Comparison of ENCODE assay signal across 18 mouse cellular contexts in the genomic region with DNA sequence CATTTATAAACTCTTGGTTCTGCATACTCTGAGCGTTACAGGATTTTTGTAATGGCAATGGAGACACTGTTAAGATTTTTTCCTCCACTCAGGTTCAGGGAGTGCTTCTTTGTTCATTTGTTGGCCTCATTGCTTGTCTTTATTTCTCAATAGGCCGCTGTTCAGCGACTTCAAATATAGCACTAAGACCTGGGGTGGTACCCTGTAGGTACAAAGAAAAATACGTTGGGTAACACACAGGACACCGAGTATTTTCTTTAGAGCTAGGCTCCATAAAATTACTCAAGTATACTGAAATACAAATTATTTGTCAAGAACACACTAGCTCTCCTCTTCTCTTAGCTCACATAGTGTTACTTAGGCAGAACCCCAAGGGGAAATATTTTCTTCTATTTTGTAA. TPM values are rescaled to one million over a fixed set of nuclear protein-coding genes. Genes with fewer than 3 reads are reported as not detected.
DNase-seq lines count a peak whose midpoint lies in the region; ATAC-seq lines count a peak whose summit lies in the region.
"Had no signal": no experiment of that assay in that cellular context is flagged by ENCODE, and none has a peak within 500 bp of the region (broad histone marks: within the 10 kb centered on the region; RNA-seq: fewer than 3 reads in every experiment).

No protein-coding gene starts in this region.

- WGBS in hindbrain, embryonic 10.5 days, result 52% methylated on average over 5 of the region's 5 CpGs
- 50% methylated on average over 5 of the region's 5 CpGs for WGBS in hindbrain, embryonic 12.5 days
- 37% methylated on average over 5 of the region's 5 CpGs for WGBS in forebrain, embryonic 15.5 days
- WGBS in hindbrain, embryonic 14.5 days, result 50% methylated on average over 5 of the region's 5 CpGs
- 39% methylated on average over 5 of the region's 5 CpGs for WGBS in midbrain, embryonic 15.5 days

- H3K4me3 ChIP-seq in hindbrain, embryonic 10.5 days, result no peak overlapping the region
- H3K4me3 ChIP-seq in hindbrain, embryonic 12.5 days, result no peak overlapping the region
- no peak overlapping the region for H3K4me3 ChIP-seq in forebrain, embryonic 15.5 days
- no peak overlapping the region for H3K4me3 ChIP-seq in hindbrain, embryonic 14.5 days (replicated peaks; ENCODE audit: low read length)
- no peak overlapping the region for H3K4me3 ChIP-seq in midbrain, embryonic 15.5 days
- H3K4me3 ChIP-seq: intestine, embryonic 15.5 days; kidney, embryonic 15.5 days; liver, embryonic 12.5 days; neural tube, embryonic 13.5 days had no signal

- ATAC-seq in hindbrain, embryonic 12.5 days (ENCODE audit: low FRiP score), result no peak
- no peak for ATAC-seq in forebrain, embryonic 15.5 days (replicated peaks)
- no peak for ATAC-seq in hindbrain, embryonic 14.5 days (ENCODE audit: low FRiP score)
- ATAC-seq in midbrain, embryonic 15.5 days (replicated peaks), result no peak
- ATAC-seq: intestine, embryonic 15.5 days; liver, embryonic 12.5 days had no signal

- H3K4me2 ChIP-seq in hindbrain, embryonic 12.5 days (replicated peaks), result no peak overlapping the region
- H3K4me2 ChIP-seq in forebrain, embryonic 15.5 days (replicated peaks), result no peak overlapping the region
- no peak overlapping the region for H3K4me2 ChIP-seq in hindbrain, embryonic 14.5 days (replicated peaks)
- H3K4me2 ChIP-seq in midbrain, embryonic 15.5 days, result no peak overlapping the region
- H3K4me2 ChIP-seq: intestine, embryonic 15.5 days; liver, embryonic 12.5 days; lung, embryonic 14.5 days had no signal

- H3K9ac ChIP-seq in hindbrain, embryonic 12.5 days, result no peak overlapping the region
- no peak overlapping the region for H3K9ac ChIP-seq in forebrain, embryonic 15.5 days (replicated peaks)
- H3K9ac ChIP-seq in hindbrain, embryonic 14.5 days, result no peak overlapping the region
- no peak overlapping the region for H3K9ac ChIP-seq in midbrain, embryonic 15.5 days
- H3K9ac ChIP-seq: intestine, embryonic 15.5 days; kidney, embryonic 15.5 days; liver, embryonic 12.5 days; lung, embryonic 14.5 days; neural tube, embryonic 13.5 days had no signal

- no peaks in the 10 kb centered on the region for H3K9me3 ChIP-seq in hindbrain, embryonic 10.5 days
- H3K9me3 ChIP-seq in hindbrain, embryonic 12.5 days (replicated peaks), result no peaks in the 10 kb centered on the region
- H3K9me3 ChIP-seq in forebrain, embryonic 15.5 days, result no peaks in the 10 kb centered on the region
- no peaks in the 10 kb centered on the region for H3K9me3 ChIP-seq in hindbrain, embryonic 14.5 days (ENCODE audit: control insufficient read depth, low read length)
- no peaks in the 10 kb centered on the region for H3K9me3 ChIP-seq in midbrain, embryonic 15.5 days
- H3K9me3 ChIP-seq: G1E; intestine, embryonic 15.5 days; kidney, embryonic 15.5 days; liver, embryonic 12.5 days; neural tube, embryonic 13.5 days had no signal

- H3K36me3 ChIP-seq in hindbrain, embryonic 10.5 days, result no peaks in the 10 kb centered on the region
- no peaks in the 10 kb centered on the region for H3K36me3 ChIP-seq in hindbrain, embryonic 12.5 days
- no peaks in the 10 kb centered on the region for H3K36me3 ChIP-seq in forebrain, embryonic 15.5 days
- H3K36me3 ChIP-seq in hindbrain, embryonic 14.5 days (replicated peaks; ENCODE audit: control insufficient read depth, insufficient read depth), result no peaks in the 10 kb centered on the region
- H3K36me3 ChIP-seq in midbrain, embryonic 15.5 days (replicated peaks), result no peaks in the 10 kb centered on the region
- H3K36me3 ChIP-seq: intestine, embryonic 15.5 days; kidney, embryonic 15.5 days; liver, embryonic 12.5 days; neural tube, embryonic 13.5 days had no signal

- DNase-seq in hindbrain, embryonic 10.5 days (ENCODE audit: low spot score), result no peak
- no peak for DNase-seq in hindbrain, embryonic 14.5 days (ENCODE audit: low spot score)
- DNase-seq in left cerebral cortex, postnatal 10 days (ENCODE audit: extremely low spot score in 1 of 2, low spot score in 2 of 2), result no peak
- no peak for DNase-seq in kidney, postnatal 14 days
- DNase-seq in natural killer cell, adult 2 months (ENCODE audit: low spot score in 2 of 2), result no peak
- DNase-seq: gastrocnemius, postnatal 10 days; lung, embryonic 14.5 days; lung, postnatal 4 days; right cerebral cortex, postnatal 25 days; thymus, postnatal 36 days had no signal

- H3K27ac ChIP-seq in hindbrain, embryonic 10.5 days, result peak overlapping the region; percentile 80
- H3K27ac ChIP-seq in hindbrain, embryonic 12.5 days, result no peak overlapping the region
- peak overlapping the region; percentile 58 for H3K27ac ChIP-seq in forebrain, embryonic 15.5 days (replicated peaks)
- peak overlapping the region; percentile 20; the same call in 1 of the 2 replicates for H3K27ac ChIP-seq in hindbrain, embryonic 14.5 days
- 0 out of 2 replicates have a peak overlapping the region, but pooled peaks have one; percentile 50 for H3K27ac ChIP-seq in midbrain, embryonic 15.5 days
- H3K27ac ChIP-seq: intestine, embryonic 15.5 days; kidney, embryonic 15.5 days; liver, embryonic 12.5 days; neural tube, embryonic 13.5 days had no signal

- peaks cover 59% of the 10 kb centered on the region for H3K4me1 ChIP-seq in hindbrain, embryonic 10.5 days (replicated peaks)
- peaks cover 34% of the 10 kb centered on the region for H3K4me1 ChIP-seq in hindbrain, embryonic 12.5 days
- peaks cover 28% of the 10 kb centered on the region for H3K4me1 ChIP-seq in forebrain, embryonic 15.5 days
- peaks cover 9% of the 10 kb centered on the region; the same call in 1 of the 2 replicates for H3K4me1 ChIP-seq in hindbrain, embryonic 14.5 days (replicated peaks; ENCODE audit: control insufficient read depth, insufficient read depth, low read length)
- peaks cover 6% of the 10 kb centered on the region; the same call in 1 of the 2 replicates for H3K4me1 ChIP-seq in midbrain, embryonic 15.5 days
- H3K4me1 ChIP-seq: intestine, embryonic 15.5 days; liver, embryonic 12.5 days had no signal

- intact Hi-C loops in left cerebral cortex, postnatal 10 days (cut with DNase I), result loop anchor here (5.0 to 10.0 kb wide), 6 partner anchors 137 to 1015 kb away; partner anchors contain the start of gene Zic2

- peaks cover 43% of the 10 kb centered on the region for H3K27me3 ChIP-seq in hindbrain, embryonic 10.5 days (ENCODE audit: insufficient read depth, poor library complexity, severe bottlenecking)
- peaks cover 49% of the 10 kb centered on the region for H3K27me3 ChIP-seq in hindbrain, embryonic 12.5 days
- H3K27me3 ChIP-seq in forebrain, embryonic 15.5 days, result peaks cover 55% of the 10 kb centered on the region
- peaks cover 63% of the 10 kb centered on the region for H3K27me3 ChIP-seq in hindbrain, embryonic 14.5 days (ENCODE audit: control insufficient read depth, insufficient read depth, low read length)
- H3K27me3 ChIP-seq in midbrain, embryonic 15.5 days (replicated peaks), result peaks cover 51% of the 10 kb centered on the region

RNA-seq across cellular contexts. Expression of gene Clybl, which starts 48.5 kb away (rescaled TPM):
- polyA plus RNA-seq in hindbrain, embryonic 10.5 days (2016; fragmentation: Nextera tagmentation; extraction: Ambion mirVana), result 28.6 and 31.3 TPM in 2 replicates
- 16.5 and 20.3 TPM in 2 replicates for polyA plus RNA-seq in hindbrain, embryonic 12.5 days (2016; fragmentation: Nextera tagmentation; extraction: Ambion mirVana)
- 10.5 and 12.4 TPM in 2 replicates for polyA plus RNA-seq in forebrain, embryonic 15.5 days (2015; fragmentation: Nextera tagmentation; extraction: Ambion mirVana)
- 13.1 and 16.3 TPM in 2 replicates for polyA plus RNA-seq in hindbrain, embryonic 14.5 days (2014; fragmentation: Nextera tagmentation; extraction: Ambion mirVana)
- polyA plus RNA-seq in midbrain, embryonic 15.5 days (2015; fragmentation: Nextera tagmentation; extraction: Ambion mirVana), result 12.5 and 15.6 TPM in 2 replicates
- total RNA-seq in left cerebral cortex, postnatal 10 days (2021), result 10 to 100 TPM; 19.4 to 20.9 TPM
